Mouse (Mus musculus): ENCODE measurements around the gene Cfap161.

Cfap161 gene

GRCm38 (mm10) chr7:83739680-83740310, 54.9 kb downstream of the Cfap161 start:
- no peak for DNase-seq (ENCODE audit: low spot score)

GRCm38 (mm10) chr7:83738623-83739462, 55.8 kb downstream of the Cfap161 start:
- DNase-seq (ENCODE audit: low spot score): no peak

GRCm38 (mm10) chr7:83737914-83738490, 56.7 kb downstream of the Cfap161 start:
- DNase-seq (ENCODE audit: low spot score): no peak

- no peak for DNase-seq (ENCODE audit: low spot score)
Measured at GRCm38 (mm10) chr7:83736341-83737115, 58.2 kb downstream of the Cfap161 start.

GRCm38 (mm10) chr7:83735108-83735781, 59.4 kb downstream of the Cfap161 start:
- DNase-seq (ENCODE audit: low spot score): no peak

GRCm38 (mm10) chr7:83734671-83735082, 60.0 kb downstream of the Cfap161 start:
- DNase-seq (ENCODE audit: low spot score): no peak

- DNase-seq (ENCODE audit: low spot score): no peak
Measured at GRCm38 (mm10) chr7:83734246-83734645, 60.4 kb downstream of the Cfap161 start.

- DNase-seq (ENCODE audit: low spot score): no peak
Measured at GRCm38 (mm10) chr7:83732781-83733180, 61.9 kb downstream of the Cfap161 start.

GRCm38 (mm10) chr7:83731961-83732666, 62.6 kb downstream of the Cfap161 start:
- DNase-seq (ENCODE audit: low spot score): no peak

- no peak for DNase-seq (ENCODE audit: low spot score)
Measured at GRCm38 (mm10) chr7:83731297-83731696, 63.4 kb downstream of the Cfap161 start.

GRCm38 (mm10) chr7:83726936-83727632, 67.6 kb downstream of the Cfap161 start:
- no peak for DNase-seq (ENCODE audit: low spot score)

GRCm38 (mm10) chr7:83725801-83726200, 68.9 kb downstream of the Cfap161 start:
- no peak for DNase-seq (ENCODE audit: low spot score)

GRCm38 (mm10) chr7:83724541-83724940, 70.1 kb downstream of the Cfap161 start:
- no peak for DNase-seq (ENCODE audit: low spot score)

Measured in left cerebral cortex, adult 11 months (tissue).